In the genomic region with DNA sequence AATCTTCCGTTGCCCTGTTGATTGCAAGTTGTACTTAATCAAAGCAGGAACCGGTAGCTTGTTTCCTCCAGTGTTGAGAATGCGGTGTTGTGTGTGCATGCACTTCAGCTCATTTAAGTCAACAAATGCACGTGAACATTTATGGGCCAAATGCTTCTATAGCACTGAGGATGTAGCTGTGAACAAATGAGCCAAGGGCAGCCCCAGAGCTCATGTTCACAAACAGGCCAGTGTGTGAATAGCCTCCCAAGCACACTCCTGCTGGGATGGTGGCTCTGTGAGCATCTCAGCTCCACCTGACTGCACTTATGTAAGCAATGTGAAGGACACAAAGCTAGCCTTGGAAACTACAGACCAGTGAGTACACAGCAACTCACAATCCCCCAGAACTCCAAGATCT, we compare ENCODE assay signal across 20 mouse cellular contexts.
A peak's percentile ranks its signal among the peaks of the same experiment; 100 is the strongest.
DNase-seq lines count a peak whose midpoint lies in the region; ATAC-seq lines count a peak whose summit lies in the region.
"Had no signal": no experiment of that assay in that cellular context is flagged by ENCODE, and none has a peak within 500 bp of the region (broad histone marks: within the 10 kb centered on the region; RNA-seq: fewer than 3 reads in every experiment).

No protein-coding gene starts in this region.

- peak; percentile 21 for DNase-seq in cerebellum, adult 9-10 months
- DNase-seq in cerebellum, adult 8-10 months: no peak
- DNase-seq in forebrain, embryonic 10.5 days (ENCODE audit: extremely low spot score, low spot score): no peak
- DNase-seq in cerebellum, postnatal 25 days: peak; percentile 26 to 34
- peak; percentile 44 for DNase-seq in retina, postnatal 1 day
- DNase-seq: adrenal gland, postnatal 14 days; embryo, embryonic 11 days; gastrocnemius, postnatal 36 days; heart, adult 18-20 months; heart, postnatal 14 days; kidney, adult 11 months; kidney, adult 9 months had no signal

- WGBS in forebrain, embryonic 13.5 days: 29% methylated on average over 4 of the region's 4 CpGs
- 75% methylated on average over 4 of the region's 4 CpGs for WGBS in forebrain, embryonic 10.5 days

- no peak overlapping the region for H3K4me3 ChIP-seq in forebrain, embryonic 13.5 days
- no peak overlapping the region for H3K4me3 ChIP-seq in forebrain, embryonic 10.5 days
- H3K4me3 ChIP-seq: embryonic facial prominence, embryonic 15.5 days; heart, embryonic 10.5 days; hindbrain, embryonic 13.5 days had no signal

- no peaks in the 10 kb centered on the region for H3K9me3 ChIP-seq in forebrain, embryonic 13.5 days (replicated peaks)
- H3K9me3 ChIP-seq in forebrain, embryonic 10.5 days: no peaks in the 10 kb centered on the region
- H3K9me3 ChIP-seq: embryonic facial prominence, embryonic 15.5 days; heart, embryonic 10.5 days; hindbrain, embryonic 13.5 days had no signal

- no peaks in the 10 kb centered on the region for H3K27me3 ChIP-seq in forebrain, embryonic 13.5 days
- no peaks in the 10 kb centered on the region for H3K27me3 ChIP-seq in forebrain, embryonic 10.5 days (ENCODE audit: poor library complexity, severe bottlenecking)
- H3K27me3 ChIP-seq: CH12.LX; embryonic facial prominence, embryonic 15.5 days had no signal

- H3K9ac ChIP-seq in forebrain, embryonic 13.5 days: no peak overlapping the region
- H3K9ac ChIP-seq: embryonic facial prominence, embryonic 15.5 days; hindbrain, embryonic 13.5 days had no signal

- no peak for ATAC-seq in forebrain, embryonic 13.5 days
- no peak for ATAC-seq in erythroblast, adult 5-6 weeks (replicated peaks; ENCODE audit: low FRiP score, poor library complexity, severe bottlenecking)
- ATAC-seq: activated CD4-positive, CD25-positive, alpha-beta regulatory T cell, adult 4 months; Patski had no signal

- H3K4me1 ChIP-seq in forebrain, embryonic 13.5 days: peaks cover 29% of the 10 kb centered on the region
- peaks cover 20% of the 10 kb centered on the region for H3K4me1 ChIP-seq in forebrain, embryonic 10.5 days
- H3K4me1 ChIP-seq: embryonic facial prominence, embryonic 15.5 days; heart, embryonic 10.5 days had no signal

- no peaks in the 10 kb centered on the region for H3K36me3 ChIP-seq in forebrain, embryonic 13.5 days (ENCODE audit: poor library complexity, severe bottlenecking)
- H3K36me3 ChIP-seq in forebrain, embryonic 10.5 days (replicated peaks): no peaks in the 10 kb centered on the region
- H3K36me3 ChIP-seq: embryonic facial prominence, embryonic 15.5 days; heart, embryonic 10.5 days; hindbrain, embryonic 13.5 days had no signal

- H3K4me2 ChIP-seq in forebrain, embryonic 13.5 days: peak overlapping the region; percentile 46; the same call in 1 of the 2 replicates
- H3K4me2 ChIP-seq: embryonic facial prominence, embryonic 15.5 days; hindbrain, embryonic 13.5 days had no signal

- peak overlapping the region; percentile 86 for H3K27ac ChIP-seq in forebrain, embryonic 13.5 days
- no peak overlapping the region for H3K27ac ChIP-seq in forebrain, embryonic 10.5 days
- H3K27ac ChIP-seq: embryonic facial prominence, embryonic 15.5 days; heart, embryonic 10.5 days; hindbrain, embryonic 13.5 days had no signal

Comparison
In these comparisons a context has a peak if more than half of its experiments do, and no peak if none do; other contexts are left out.
1. DNase-seq: peak in cerebellum, adult 9-10 months (single experiment), cerebellum, postnatal 25 days (2 of 2) and retina, postnatal 1 day (single experiment); none in cerebellum, adult 8-10 months (single experiment) and forebrain, embryonic 10.5 days (single experiment).